Mouse (Mus musculus) spleen, adult 12 weeks (tissue): ENCODE results near the gene H2-DMb2.

ENCODE experiments used
- DNase-seq: peaks from one replicate; pipeline ENCODE4 v3.0.0; 2022; ENCODE audit warnings: low spot score

H2-DMb2 gene

DNA sequence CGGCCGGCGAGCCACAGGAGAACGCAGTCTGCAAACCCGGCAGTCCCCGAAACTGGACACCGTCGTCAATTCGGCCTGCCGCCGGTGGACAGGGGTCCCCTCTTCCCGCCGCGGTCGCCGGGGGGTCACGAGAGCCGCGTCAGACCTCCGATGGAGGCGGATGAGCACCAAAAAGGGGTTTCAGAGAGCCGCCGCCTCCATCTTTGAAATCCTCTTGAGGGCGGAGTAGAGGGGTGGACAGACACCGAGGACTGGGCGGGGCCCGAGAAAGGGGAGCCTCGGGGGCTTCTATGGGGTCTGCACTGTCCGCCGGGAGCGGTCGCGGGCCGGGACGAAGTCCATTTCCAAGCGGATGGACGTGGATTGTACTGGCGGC, 24.2 kb upstream of the H2-DMb2 start:
- DNase-seq = no peak

DNA sequence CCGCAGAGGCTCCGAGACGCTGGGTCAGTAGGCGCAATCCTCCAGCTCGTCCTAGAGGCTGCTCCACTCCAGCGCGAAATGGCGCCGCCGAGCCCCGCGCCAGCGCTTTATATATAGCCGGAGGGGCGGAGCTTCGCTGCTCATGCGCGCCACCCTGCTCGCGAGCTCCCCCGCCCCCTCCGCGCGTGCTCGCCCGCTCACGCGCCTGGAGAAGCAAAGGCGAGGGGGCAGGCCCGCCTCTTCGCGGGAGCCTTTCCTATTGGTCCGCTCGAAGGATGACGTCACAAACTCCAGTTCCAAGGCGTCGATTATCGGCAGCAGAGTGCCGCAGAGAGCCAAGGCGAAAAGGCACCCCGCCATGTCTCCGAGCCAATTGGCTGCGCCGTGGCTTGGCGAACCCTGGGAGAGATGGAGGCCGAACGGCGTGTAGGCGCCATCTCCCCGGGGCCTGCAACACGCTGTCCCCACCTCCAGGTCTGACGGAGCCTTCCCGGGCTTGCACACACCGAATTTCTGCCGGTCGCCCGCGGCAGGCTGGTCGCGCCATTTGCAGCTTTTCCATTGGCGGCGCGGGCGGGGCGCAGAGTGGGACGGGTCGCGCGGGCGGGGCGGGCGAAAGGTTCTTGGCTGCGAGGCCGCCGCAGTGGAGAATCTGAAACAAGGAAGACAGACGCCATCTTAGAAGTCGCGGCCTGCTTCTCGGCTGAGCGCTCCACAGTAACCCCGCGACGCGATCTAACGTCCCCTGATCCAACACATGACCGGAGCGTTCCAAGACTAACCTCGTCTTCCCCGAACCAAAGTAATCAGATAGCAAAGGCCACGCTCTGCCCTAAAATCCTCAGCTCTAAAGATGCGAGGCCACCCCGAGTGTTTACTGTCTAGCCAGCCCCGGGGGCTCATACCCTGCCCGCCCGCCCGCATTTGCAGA, 23.6 kb upstream of the H2-DMb2 start, which contains the start of gene H2-DMa:
Gene H2-DMa (plus strand): TSS at position 293 of the 931 bp plus-strand sequence.
- DNase-seq = peak; percentile 98

DNA sequence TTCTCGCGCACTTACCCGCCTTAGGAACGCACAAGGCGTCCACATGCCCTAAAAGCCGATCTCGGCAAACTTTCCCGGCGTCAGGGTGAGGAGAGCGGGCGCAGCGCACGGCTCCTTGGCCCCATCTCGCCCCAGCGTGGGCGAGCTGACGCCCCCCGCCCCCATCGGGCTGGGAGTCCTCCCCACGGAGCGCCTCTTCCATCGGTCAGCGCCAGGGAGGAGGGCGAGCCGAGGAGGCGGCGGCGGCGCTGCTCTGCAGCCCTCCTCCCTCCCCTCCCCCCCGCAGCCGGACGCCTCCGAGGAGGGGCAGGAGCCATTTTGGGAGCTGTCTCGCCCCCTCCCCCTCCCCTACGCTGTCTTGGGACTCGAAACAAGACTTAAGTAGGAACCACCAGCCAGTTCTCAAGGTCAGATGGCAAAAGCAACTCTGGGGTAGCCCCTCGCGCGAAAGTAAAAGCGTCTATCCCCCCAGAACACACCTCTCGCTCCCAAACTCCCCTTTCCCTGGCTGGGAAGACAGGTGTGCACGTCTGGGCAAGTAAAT, 22.9 kb upstream of the H2-DMb2 start:
- peak; percentile 66 for DNase-seq

DNA sequence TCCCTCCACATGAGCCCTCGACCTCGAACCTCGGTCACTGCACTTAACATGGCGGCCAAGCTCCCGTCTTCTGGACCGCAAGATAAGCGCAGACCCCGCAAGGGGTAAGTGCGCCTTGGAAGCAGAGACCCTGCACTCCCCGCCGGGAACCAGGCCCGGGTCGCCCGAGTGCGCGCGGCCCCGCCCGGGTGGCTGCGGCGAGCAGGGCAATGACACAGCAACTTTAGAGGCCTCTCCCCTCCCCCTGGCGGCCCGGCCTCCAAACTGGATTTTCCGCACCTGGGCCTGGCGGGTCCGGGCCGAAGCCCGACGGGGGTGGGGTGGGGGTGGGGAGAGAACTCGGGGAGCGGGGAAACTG, 22.3 kb upstream of the H2-DMb2 start:
- peak; percentile 78 for DNase-seq

DNA sequence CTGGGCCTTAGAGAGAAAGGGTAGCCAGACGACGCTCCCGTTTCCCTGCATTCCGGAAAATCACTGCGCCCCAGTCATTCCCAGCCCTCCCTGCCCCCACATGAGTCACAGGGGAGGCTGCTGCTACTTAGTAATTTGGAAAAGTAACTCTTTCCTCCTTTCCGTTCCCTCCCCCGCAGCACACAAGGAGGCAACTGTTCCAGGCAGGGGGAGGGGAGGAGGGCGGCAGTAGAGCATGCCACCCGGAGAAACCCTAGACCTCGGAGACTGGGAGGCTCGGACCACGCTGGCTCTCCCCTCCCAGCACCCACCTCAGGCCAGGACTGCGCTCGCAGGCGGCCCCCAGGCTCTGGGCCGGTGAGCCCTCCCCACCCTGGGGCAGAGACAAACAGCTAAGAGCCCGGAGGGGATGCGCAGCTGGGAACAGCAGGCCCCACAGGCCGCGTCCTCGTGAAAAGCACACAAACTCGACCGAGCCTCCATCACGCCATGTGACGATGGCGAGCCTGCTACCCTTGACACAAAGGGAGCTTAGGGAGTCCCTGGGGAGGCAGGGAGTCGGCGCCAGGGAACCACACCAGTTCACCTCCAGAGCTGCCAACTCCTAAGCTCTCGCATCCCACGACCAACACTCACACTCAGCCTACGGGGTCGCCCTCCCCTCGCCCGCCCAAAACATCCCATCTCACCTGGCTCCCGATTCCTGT, 21.8 kb upstream of the H2-DMb2 start:
- DNase-seq = peak; percentile 58

DNA sequence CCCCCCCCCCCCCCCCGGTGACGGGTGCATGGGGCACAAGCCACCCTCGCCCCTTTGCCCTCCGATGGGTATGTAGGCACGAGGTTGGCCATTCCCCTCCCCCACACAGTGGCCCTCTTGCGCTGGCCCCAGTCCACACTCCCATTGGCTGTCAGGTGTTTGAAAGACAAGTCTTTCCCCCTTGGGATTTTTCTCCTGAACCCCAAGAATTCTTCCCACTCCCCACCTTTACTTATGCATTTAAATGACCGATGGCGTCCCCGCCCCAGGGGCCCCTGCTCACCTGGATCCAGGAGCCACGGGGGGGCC, 21.3 kb upstream of the H2-DMb2 start:
- DNase-seq = no peak

DNA sequence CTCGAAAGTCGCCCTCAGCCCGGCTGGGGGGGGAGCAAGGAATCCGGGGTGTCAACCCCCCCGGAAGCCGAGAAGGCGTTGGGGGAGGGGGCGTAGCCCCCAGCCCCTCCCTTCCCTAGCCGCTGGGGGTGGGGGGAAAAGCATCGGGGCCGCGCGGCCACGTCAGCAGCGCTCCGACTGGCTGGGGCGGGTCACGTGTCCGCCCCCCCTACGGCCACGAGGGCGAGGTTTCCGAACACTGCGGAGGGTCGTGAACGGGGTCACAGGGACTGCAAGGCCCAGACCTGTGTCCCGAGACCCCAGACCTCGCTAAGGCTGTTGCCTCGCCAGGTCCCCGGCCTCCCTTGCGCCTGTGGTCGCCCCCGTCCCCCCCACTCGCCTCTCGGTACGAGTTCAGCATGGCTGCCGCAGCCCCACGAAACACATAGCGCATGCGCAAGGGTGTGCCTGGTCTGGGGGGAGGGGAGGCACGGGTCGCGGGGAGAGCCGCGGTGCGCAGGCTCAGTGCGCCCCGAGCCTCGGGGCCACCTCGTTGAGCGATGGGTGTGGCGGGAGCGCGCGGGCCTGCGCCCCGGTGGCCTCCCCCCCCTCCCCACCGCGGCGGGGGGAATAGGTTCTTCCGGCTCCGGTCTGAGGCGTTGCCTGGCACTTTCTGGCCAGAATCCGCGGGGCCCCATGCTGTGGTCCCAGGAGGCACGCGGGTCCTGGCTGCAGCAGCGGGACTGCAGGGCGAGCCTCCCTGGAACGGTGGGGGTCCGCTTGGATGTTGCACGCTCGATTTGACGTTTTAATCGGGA, 20.7 kb upstream of the H2-DMb2 start, which contains the start of gene Brd2:
Gene Brd2 (minus strand): TSS at position 447 of the 797 bp plus-strand sequence.
- peak; percentile 92 for DNase-seq

DNA sequence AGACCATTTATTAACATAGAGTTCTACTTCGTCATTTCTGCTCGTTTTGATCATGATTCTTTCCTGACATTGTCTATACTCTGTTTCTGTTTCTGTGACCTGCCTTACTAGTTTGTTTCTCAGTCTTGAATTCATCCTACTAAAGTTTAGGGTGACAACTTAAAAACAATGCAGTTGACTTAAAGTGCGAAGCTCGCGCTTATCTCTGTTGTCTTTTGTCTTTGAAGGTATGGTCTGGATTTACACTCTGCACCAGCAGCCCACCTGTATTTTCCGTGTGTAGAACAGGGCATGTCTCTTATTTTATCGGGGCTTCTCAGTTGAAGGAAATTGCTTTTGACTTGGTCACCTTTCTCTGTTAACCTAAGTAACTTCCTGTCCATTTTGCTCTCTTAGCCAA, 20.0 kb upstream of the H2-DMb2 start:
- no peak for DNase-seq

DNA sequence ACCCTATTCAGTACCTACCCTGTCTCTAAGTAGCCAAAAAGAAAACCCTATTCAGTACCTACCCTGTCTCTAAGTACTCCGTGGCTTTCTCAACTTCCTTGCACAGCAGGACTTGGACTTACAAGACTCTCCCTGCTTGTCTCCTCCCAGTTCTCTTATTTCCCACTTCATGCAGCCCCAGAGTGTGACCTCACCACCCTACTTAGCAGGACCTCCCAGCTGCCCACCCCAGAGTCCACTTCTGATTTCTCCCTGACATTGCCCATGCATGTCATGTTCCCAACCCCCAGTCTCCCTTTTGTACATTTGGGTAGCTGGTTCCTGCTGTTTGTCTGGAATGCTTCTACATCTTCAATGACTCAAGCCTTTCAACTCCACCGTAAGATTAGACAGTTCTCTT, 19.6 kb upstream of the H2-DMb2 start:
- no peak for DNase-seq

DNA sequence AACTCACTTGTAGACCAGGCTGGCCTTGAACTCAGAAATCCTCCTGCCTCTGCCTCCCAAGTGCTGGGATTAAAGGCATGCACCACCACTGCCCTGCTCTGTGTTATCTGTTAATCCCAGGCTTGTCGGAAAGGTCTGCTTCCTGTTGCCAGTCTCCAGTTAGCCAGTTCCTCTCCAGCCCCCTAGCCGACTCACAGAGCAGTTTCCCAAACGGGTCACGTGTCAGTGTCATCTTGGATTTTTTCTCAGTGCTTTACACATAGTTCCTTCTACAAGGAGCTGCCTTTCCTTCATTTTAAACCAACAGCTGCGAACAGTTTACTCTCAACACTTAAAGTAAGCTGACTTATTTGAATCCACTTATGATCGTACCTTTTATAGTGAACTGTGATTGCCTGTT, 18.5 kb upstream of the H2-DMb2 start:
- no peak for DNase-seq

DNA sequence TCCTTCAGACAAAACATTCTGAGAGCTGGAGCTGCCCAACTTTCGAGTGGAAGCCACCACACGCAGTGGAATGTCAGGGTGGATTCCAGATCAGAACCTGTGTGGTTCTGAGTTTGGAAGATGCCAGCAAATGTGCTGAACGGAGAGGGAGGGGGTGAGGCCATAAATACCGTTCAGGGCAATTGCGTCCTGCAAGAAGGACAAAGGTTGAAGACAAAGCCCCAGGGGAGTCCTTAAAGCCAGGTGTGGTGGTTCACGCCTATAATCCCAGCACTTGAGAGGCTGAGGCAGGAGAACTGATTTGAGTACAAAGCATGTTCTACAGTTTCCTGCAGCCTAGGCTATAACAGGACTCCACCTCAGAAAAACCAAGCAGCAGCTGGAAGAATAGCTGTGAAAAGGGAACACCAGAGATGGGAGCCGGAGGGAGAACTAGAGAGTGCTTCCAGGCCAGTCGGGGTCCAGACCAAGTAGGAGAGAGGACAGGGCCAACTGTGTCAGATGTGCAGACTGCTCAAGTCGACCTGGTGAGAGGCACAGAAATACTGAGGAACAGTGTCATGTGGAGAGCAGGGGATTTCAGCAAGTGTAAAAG, 16.2 kb upstream of the H2-DMb2 start:
- no peak for DNase-seq

DNA sequence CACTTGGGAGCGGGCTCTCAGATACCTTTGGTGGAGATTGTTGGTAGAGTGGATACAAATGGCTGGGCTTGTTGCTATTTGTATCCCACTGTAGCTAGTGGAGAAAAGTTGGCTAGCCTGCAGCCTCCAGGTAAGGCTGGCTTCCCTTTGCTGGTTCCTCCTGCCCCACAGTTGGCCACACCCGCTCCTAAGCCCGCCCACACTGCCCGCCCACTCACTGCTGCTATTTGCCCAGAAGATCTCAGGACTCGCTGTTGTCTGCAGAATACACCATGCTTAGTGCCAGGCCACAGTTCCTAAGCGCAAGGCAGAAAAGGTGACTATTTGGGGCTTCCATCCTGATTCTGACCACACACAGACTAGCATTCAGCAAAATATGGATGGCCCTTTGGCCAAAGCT, 15.6 kb upstream of the H2-DMb2 start:
- peak; percentile 58 for DNase-seq

DNA sequence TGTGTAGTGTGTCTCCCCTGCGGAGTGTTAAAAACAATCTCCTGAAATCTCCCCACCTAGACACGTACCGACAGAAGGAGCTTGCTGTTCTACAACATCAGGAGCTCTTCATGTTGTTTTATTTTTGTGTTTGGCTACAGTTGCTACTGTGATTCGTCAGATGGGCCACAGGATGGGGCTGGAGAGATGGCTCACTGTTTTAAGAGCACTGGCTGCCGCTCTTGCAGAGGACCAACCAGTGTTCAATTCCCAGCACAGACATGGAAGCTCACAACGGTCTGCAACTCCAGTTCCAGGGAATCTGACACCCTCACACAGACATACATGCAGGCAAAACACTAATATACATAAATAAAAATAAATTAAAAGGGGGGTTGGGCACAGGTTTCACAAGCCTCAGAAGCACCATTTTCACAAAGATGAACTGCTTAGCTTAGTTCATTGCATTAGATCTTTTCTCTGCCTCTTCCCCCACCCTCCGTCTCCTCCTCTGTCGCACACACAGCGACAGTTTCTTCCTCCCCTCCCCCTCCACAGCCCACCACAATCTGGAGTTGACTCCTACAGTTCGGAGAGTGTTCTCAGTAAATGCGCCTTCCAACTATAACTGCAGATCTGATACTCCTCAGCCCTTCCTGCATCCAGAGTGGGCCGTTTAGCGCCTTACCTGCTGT, 14.7 kb upstream of the H2-DMb2 start:
- no peak for DNase-seq

DNA sequence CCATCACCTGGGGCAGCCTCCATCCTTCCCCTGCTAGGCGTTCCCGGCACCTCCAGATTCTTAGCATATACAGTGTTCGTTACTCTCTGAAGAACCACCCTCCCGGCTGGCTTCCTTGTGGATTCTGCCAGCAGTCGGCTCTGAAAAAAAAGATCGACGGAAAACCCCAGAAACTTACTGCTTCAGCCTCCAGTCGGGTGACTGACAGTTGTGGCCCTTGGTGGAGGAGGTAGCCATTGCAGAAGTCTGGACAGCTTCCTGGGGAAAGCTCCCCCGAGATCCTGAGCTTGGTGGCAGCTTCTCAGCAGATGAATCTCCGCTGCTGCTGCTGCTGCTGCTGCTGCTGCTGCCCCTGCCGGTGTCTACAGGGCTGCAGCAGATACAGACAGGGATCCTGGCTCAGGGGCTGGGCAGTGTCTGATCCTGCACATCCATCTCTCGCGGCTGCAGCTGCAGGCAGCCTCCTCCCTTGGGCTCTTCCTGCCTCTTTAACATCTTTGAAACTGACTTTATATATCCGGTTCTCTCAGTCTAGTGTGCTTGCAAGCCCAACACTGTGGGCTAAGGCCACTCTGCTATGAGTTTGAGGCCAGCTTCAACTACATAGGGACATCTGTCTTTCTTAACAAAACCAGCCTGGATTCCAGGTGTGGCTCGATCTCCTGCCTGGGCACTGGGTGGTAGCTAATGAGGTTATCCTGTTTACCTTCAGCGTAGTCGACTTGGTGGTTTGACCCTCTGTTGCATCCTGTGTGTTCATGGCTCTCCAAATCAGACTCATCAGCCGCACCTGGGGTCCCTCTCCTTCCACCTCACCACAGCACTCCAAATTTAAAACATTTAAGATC, 13.9 kb upstream of the H2-DMb2 start:
- no peak for DNase-seq

DNA sequence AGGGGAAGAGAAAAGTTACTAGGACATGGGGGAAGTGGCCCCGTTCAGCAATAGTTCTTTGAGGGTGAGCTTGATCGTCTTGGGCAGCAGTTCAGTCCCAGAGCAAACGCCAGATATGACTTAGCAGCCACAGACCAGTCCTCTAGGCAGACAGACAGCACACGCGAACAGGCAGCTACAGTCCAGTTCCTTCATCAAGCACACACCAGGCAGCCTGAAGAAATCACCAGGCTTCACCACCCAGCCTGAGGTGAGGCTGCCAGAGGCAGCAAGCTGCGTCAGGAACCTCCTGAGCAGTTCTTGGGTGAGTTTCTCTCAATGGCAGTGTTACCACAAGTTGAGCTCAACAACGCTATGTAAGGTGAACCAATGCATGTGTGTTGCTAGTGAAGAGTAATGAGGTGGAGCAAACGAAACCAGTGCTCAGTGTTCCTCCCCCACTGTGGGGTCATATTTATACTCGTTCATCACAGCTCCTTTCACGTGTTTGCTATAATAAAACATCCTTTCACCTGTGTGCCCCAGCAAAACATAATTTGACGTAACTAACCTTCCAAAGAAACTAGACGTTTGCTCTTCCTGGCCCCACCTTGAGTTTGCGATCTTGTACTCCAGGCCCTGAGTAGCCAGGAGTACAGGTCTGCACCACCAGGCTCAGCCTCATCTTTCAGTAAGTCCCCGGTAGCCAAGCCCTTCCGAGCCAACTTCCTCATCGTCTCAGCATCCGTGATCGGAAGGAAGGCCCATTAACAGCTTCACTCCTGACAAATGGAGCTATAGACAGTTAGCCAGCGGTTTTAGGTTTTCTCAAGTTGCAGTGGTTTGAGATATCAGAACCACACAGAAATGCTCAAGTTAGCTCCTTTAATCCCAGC, 12.8 kb upstream of the H2-DMb2 start:
- DNase-seq = no peak

DNA sequence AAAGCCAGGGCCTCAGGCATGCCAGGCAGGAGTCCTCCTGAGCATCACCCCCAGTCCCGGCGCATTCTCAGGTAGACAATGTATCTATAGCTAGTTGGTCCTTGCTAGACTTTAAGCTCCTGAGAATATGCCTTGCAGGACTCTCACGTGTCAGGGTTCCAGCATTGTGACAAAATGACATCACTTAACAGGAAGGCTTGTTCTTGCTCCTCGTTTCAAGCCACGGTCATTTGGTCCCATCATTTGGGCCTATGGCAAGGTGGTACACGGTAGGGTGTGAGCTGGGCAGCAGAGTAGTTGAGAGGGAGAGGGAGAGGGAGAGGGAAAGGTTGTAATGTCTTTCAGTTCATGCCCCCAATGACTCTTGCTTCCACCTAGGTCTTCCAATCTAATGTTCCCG, 11.2 kb upstream of the H2-DMb2 start:
- DNase-seq = no peak

DNA sequence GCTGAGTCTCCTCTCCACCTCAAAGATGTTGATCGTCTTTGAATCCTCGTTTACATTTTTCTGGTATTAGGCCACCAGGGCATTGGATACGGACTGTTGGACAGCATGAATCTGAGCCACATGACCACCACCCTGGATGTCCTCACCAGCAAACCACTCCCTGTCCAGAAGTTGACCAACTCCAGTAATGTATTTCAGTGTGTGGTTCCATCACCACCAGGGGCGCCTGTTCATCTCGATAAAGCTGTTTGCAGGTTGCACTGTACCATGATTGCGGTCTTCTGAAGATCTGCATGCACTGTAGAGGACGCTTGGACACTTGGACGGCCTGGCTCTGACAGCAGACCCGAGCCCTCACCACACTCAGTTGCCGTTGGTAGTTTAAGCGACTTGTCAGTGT, 9.8 kb upstream of the H2-DMb2 start:
- no peak for DNase-seq

DNA sequence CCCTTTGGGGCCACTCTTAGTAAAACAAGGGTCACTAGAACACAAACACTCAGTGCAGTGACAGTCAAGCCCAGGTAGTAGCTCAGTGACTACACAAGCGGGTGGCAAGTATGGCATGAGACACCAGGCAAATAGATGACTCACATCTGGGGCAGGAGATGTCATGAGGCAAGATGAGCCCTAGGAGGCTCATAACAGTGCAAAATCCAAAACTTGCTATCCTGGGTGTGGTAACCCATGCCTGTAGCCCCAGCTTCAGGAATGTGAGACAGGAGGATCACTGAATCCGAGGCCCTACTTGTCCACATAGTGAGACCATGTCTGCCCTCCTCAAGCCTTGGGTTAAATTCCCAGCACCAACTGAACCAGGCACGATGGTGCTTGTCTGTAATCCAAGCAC, 8.7 kb upstream of the H2-DMb2 start:
- no peak for DNase-seq
